Mouse (Mus musculus) frontal cortex, postnatal 14 days (tissue): ENCODE measurements around the gene Fbll1.
A peak's percentile ranks its signal among the peaks of the same experiment; 100 is the strongest.
"Not testable (repeated sequence)": the region's sequence is repeated elsewhere in the genome, so short reads cannot be mapped to it uniquely, and the experiment has no call there.

Source experiments
- DNase-seq, 2 experiments: peaks; one replicate each; pipeline ENCODE4 v3.0.0; 2022; ENCODE audit warnings: low spot score in 2 of 2

Gene Fbll1

GRCm38 (mm10) chr11:35798874-35799273, at the start of gene Fbll1:
Gene Fbll1 (minus strand): TSS chr11:35798884.
- peak in 1 of 2 experiments; percentile 19 for DNase-seq

- DNase-seq, result no peak
Measured at GRCm38 (mm10) chr11:35844299-35844698, 45.6 kb upstream of the Fbll1 start.

DNA sequence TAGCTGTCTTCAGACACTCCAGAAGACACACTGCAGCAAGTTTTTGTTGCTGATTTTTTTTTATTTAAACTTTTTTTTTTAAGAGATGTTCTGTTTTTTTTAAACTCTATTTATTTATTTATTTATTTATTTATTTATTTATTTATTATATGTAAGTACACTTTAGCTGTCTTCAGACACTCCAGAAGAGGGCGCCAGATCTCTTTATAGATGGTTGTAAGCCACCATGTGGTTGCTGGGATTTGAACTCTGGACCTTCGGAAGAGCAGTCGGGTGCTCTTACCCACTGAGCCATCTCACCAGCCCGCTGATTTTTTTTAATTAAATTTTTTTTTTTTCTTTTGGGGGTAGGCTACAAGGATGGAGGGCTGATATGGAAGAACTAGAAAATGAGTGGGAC, 43.9 kb upstream of the Fbll1 start:
- not testable (repeated sequence) for DNase-seq

DNA sequence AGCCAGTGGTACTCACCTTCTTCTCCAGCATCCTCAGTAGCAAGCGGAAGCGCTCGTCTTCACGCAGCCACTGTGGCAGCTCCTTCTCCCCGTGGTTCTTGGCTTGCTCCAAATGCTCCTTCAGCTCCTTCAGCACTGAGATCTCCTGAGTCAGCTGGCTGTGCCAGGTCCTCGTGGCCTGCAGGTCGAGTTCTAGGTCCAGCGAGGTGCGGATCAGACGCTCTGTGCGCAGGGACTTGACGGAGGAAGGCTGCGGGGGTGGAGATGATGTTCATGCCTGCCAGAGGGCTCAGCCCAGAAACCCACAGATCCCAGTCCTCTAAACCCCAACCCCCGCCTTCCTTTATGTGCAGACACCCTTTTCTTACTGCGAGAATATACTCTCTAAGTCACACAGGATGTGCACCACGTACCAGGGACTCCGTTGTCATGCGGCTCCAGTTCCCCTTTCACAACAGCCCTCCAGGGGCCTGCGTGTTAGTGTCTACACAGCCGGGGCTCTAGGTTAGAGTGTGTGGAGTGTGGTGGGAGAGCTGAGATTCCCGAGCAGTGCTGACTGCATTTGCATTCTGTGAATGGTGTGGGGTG, 43.1 kb upstream of the Fbll1 start:
- no peak for DNase-seq

GRCm38 (mm10) chr11:35840806-35841205, 42.1 kb upstream of the Fbll1 start:
- not testable (repeated sequence) for DNase-seq

GRCm38 (mm10) chr11:35840282-35840681, 41.6 kb upstream of the Fbll1 start:
- no peak for DNase-seq

DNA sequence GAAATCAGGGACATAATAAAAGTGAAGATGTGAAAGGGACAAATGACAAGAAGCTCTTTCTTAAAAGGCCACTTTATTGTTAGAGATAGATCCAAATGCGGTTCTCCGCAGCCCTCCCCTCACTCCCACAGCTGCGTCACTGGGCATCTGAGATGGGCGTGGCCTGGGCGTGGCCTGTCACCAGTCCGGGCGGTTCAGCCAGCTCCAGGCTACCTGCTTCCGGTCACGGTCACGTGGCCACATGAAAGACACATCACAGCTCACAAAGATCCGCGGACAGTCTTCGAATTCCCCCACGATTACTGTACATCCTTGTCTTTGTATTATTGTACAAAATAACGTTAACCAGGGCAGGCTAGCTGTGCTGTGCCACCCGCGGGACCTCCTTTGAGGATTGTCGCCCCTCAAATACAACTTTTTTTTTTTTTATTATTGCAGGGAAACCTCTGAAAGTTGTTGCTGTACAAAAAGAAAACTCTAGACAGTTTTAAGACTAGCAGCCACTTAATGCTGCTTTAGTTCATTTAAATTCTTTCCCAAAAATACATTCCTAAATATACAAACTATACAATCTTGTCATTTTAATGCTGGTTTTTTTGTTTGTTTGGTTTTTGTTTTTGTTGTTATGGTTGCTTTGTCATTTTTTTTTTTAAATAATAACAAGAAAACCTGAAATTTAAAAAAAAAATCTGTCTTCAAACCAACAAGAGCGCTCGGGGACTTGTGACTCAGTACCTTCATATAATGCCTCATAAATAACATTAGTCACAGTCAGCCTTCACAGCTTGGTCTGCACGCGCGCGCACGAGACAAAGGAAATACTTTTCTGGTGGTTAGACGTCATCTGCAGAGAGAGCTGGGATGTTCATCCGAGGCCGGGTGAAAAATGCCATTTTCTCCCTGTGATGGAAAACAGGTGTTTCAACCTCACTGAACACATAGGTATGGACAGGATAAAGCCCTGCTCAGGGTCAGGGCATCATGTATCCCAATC, 40.0 kb upstream of the Fbll1 start:
- DNase-seq, result peak; percentile 50 to 57

DNA sequence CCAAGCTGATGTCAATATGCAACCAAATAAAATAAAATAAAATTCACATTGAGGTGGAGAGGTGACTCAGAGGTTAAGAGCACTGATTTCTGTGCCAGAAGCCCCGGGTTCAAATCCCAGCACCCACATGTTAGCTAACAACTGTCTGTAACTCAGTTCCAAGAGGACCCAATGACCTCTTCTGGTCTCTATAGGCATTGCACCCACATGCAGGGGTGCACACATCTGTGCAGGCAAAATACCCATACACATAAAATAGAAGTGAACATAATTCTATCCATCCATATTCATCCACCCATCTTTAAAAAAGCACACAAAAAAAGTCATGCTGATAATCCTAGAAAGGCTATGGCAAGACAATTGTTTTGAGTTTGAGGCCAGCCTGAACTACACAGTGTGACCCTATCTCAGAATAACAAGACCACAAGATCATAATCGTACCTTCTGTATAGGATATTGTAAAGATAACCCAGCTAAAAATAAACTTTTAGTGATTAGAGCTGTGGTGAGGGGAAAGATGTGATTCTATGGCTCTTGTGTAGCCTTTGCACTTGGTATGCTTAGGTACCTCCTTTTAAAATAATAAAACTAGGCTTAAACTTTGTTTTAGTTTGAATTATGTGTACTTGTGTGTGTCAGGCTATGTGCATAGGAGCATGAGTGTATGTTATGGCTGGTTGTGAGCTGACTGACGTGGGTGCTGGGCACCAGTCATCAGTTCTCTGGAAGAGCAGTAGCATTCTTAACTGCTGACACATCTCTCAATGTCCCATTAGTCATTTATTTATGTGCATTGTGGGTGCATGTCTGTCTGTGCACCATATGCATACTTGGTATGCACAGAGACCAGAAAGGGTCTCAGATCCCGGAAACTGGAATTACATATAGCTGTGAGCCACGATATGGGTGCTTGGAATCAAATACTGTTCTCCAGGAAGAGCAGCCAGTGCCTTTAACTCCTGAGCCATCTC, 38.8 kb upstream of the Fbll1 start:
- no peak for DNase-seq

DNA sequence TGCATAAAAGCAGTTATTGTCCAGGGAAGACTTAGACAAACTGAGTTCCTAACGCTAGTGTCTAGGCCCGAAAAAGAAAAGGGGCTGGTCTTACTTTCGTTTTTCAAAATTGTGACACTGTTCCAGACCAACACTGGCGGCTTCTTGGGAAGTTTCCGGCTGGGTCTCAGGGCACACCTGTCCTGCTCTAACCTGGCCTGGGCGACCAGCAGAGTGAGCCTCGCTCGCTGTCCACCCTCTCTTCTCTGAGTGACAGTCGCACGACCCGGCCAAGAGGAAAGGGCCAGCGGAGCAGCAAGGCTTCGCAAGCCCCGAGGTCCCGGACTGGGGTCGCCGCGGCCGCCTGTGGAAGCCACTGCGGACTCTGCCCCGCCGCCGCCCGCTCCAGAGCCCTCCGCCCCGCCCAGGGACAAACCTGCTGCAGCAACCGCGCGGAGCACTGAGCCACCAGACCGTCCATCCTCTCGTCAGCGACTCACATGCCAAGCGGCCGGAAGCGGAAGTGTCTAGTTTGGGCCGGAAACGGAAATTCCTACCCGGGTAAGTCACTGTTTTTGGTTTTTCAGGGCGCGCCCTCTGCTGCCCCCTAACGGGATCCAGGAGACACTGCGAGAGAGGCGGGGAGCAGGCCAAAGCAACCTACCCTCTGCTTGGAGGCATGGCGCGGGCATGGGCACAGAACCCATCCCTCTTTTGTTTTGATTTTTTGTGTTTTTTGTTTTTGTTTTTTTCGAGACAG, 35.5 kb upstream of the Fbll1 start, which contains the start of gene Rars:
Gene Rars, minus strand, starts transcription at position 485 of the 739 bp plus-strand sequence.
- peak; percentile 86 to 92 for DNase-seq

- DNase-seq, result no peak
Measured at GRCm38 (mm10) chr11:35833270-35833669, 34.6 kb upstream of the Fbll1 start.

- no peak for DNase-seq
Measured at GRCm38 (mm10) chr11:35832139-35832538, 33.5 kb upstream of the Fbll1 start.

GRCm38 (mm10) chr11:35827714-35828113, 29.0 kb upstream of the Fbll1 start:
- DNase-seq, result no peak

GRCm38 (mm10) chr11:35816316-35816715, 17.6 kb upstream of the Fbll1 start:
- DNase-seq, result no peak

DNA sequence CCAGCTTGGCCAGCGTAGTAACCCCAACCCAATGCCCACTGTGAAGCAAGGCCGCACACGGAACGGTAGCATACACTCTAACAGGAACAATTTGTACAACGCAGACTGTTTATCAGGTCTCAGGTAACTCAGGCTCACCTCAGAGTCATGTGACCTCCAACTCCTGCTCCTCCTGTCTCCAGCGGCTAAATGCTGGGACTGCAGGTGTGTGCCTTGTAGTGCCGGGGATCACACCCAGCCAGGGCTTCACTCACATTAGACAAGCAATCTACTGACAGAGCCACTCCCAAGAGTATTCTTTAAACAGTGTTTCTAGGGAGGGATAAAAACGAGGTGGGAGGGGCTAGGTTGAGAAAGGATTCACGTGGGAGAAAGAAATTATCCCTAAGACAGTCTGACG, 12.8 kb upstream of the Fbll1 start:
- no peak for DNase-seq

DNA sequence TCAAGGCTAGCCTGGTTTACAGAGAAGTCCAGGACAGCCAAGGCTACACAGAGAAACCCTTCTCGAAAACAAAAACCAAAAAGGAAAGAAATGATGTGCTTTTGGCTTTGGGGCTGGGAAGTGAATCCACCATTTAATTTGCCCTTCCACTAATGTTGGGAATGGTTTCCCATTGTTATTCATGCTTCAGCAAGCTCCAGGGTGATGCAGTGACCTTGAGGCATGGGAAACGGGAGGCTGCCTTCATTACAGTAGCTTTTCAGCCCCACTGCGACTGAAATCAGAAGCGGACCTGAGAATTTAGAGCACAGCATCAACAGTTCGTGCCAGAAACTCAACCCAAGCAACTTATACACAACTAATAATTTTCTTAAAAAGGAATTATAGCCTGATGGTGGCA, 2.6 kb upstream of the Fbll1 start:
- DNase-seq, result no peak

DNA sequence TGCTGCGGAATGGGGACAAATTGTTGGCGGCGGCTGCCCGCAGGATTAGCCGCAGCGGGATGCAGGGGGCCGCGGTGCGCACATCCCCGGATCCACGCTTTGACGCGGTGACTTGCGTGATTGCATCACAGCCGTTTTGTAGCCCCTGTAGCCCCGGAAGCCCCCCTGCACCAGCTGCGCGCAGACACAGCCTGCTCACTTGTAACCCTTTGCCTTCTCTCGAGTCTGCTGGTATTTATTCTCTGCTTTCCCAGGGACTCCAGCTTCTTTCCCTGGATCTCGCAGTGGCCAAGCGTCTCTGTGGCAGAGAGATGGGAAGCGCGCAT, 226 bp downstream of the Fbll1 start:
- peak; percentile 75 to 76 for DNase-seq

DNA sequence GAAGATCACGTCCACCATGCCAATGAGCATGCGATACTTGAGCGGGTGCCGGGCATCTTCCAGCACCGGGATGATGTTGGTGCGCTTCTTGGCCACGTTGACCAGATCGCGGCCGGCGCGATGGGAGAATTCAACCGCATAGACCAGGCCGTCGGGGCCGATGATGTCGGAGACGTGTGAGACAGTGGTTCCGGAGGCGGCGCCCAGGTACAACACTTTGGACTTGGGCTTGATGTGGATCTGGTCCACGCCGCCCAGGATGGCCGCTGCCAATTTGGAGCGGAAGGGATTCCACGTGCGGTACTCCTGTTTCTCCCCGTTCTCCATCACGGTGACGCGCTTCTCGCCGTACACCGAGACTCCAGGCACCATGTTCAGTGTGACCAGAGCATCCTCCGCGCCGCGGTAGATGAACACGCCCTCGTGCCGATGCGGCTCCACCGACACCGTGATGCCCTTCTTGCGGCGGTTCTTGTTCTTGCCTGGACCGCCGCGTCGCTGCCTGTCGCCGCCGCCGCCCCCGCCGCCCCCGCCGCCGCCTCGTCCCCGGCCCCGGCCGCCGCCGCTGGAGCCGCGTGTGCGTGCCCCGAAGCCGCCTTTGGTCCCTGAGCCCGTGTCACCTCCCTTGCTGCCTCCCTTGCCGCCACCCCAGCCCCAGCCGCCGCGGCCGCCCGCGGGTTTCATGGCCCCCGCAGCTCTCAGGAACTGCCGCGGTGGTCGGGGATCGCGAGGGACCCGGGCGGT, 761 bp downstream of the Fbll1 start:
- DNase-seq, result peak; percentile 22 to 41

GRCm38 (mm10) chr11:35792800-35793199, 5.9 kb downstream of the Fbll1 start:
- DNase-seq, result not testable (repeated sequence)

GRCm38 (mm10) chr11:35788443-35788842, 10.2 kb downstream of the Fbll1 start:
- no peak for DNase-seq

- no peak for DNase-seq
Measured at GRCm38 (mm10) chr11:35784537-35784936, 14.1 kb downstream of the Fbll1 start.
